Mouse (Mus musculus) intestine, embryonic 15.5 days (tissue): ENCODE measurements at regions not wholly inside any gene's neighbourhood (a gene's known extent, or its start where the extent isn't known, plus 50 kb on each side); places are given as distances from the start of the nearest gene placed in this dataset.
A peak's percentile ranks its signal among the peaks of the same experiment; 100 is the strongest.

Experiments
- ATAC-seq: fragments of 200-750 bp; cut with Nextera tagmentation; 2 replicates; pipeline ENCODE4 v1.8.0; 2017; ENCODE audit warnings: moderate TSS enrichment, moderate library complexity
- H3K27ac ChIP-seq: fragments of 300-500 bp; sonication (generic); 2 replicates; pipeline ENCODE4 v1.5.1; 2015; ENCODE audit warnings: mild to moderate bottlenecking, inconsistent platforms
- H3K27me3 ChIP-seq: fragments of 300-500 bp; sonication (generic); replicated peaks from 2 replicates; pipeline ENCODE4 v1.6.1; 2015; ENCODE audit warnings: inconsistent platforms
- H3K36me3 ChIP-seq: fragments of 300-500 bp; sonication (generic); 2 replicates; pipeline ENCODE4 v1.6.1; 2015; ENCODE audit warnings: inconsistent platforms
- H3K4me1 ChIP-seq: fragments of 300-500 bp; sonication (generic); replicated peaks from 2 replicates; pipeline ENCODE4 v1.6.1; 2015; ENCODE audit warnings: inconsistent platforms
- H3K4me2 ChIP-seq: fragments of 300-500 bp; sonication (generic); replicated peaks from 2 replicates; pipeline ENCODE4 v1.6.1; 2015; ENCODE audit warnings: mild to moderate bottlenecking, inconsistent platforms
- H3K4me3 ChIP-seq: fragments of 300-500 bp; sonication (generic); replicated peaks from 2 replicates; pipeline ENCODE4 v1.5.1; 2015; ENCODE audit warnings: inconsistent platforms
- H3K9ac ChIP-seq: fragments of 300-500 bp; sonication (generic); 2 replicates; pipeline ENCODE4 v1.6.1; 2015; ENCODE audit warnings: inconsistent platforms
- H3K9me3 ChIP-seq: fragments of 300-500 bp; sonication (generic); 2 replicates; pipeline ENCODE4 v1.6.1; 2016; ENCODE audit warnings: inconsistent platforms
- WGBS: fragments of 180-500 bp; shearing (Covaris S2); methylation state at CpG from one replicate; pipeline ENCODE4 v1.1.7; 2015; 5-methylcytosine and 5-hydroxymethylcytosine counted together

GRCm38 (mm10) chr3:27815201-27815695 is 80.9 kb downstream of the Tmem212 start:
- Histone ChIP-seq H3K9ac (no peak overlapping the region), H3K36me3 (no peaks in the 10 kb centered on the region), H3K27ac (no peak overlapping the region), H3K4me1 (no peaks in the 10 kb centered on the region), H3K4me2 (no peak overlapping the region), H3K9me3 (no peaks in the 10 kb centered on the region), H3K27me3 (no peaks in the 10 kb centered on the region), H3K4me3 (no peak overlapping the region)
- WGBS = 93% methylated on average over 6 of the region's 6 CpGs
- ATAC-seq = no peak

DNA sequence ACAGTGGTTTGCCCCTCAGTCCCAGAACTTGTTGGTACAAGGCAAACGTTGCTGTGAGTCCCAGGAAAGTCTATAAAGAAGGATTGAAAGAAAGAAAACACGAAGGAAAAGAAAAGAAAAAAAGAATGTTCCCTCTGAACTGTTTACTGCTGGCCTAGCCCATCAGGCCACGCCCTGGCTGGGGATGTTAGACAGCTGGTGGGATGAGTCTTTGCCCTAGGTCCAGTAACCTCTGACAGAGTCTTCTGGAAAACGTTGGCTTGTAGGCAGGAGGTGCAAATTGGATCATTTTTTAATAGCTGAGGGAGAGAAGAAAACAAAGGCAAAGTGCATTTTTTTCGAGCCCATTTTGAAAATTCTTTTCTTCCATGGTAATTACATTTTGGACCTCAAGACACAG is 91.9 kb downstream of the Tmem212 start:
- Histone ChIP-seq H3K27ac (no peak overlapping the region), H3K4me1 (no peaks in the 10 kb centered on the region), H3K36me3 (no peaks in the 10 kb centered on the region), H3K9ac (no peak overlapping the region), H3K27me3 (no peaks in the 10 kb centered on the region), H3K9me3 (no peaks in the 10 kb centered on the region), H3K4me2 (no peak overlapping the region), H3K4me3 (no peak overlapping the region)
- WGBS = 61% methylated on average over 5 of the region's 5 CpGs
- ATAC-seq = no peak

GRCm38 (mm10) chr3:27791633-27791951 is 80.5 kb upstream of the Fndc3b start:
- H3K4me1 ChIP-seq = no peaks in the 10 kb centered on the region
- 75% methylated on average over 3 of the region's 3 CpGs for WGBS
- no peak overlapping the region for H3K4me2 ChIP-seq
- H3K27me3 ChIP-seq = no peaks in the 10 kb centered on the region
- H3K36me3 ChIP-seq = no peaks in the 10 kb centered on the region
- no peaks in the 10 kb centered on the region for H3K9me3 ChIP-seq
- no peak overlapping the region for H3K9ac ChIP-seq
- no peak overlapping the region for H3K4me3 ChIP-seq
- ATAC-seq = no peak
- no peak overlapping the region for H3K27ac ChIP-seq

DNA sequence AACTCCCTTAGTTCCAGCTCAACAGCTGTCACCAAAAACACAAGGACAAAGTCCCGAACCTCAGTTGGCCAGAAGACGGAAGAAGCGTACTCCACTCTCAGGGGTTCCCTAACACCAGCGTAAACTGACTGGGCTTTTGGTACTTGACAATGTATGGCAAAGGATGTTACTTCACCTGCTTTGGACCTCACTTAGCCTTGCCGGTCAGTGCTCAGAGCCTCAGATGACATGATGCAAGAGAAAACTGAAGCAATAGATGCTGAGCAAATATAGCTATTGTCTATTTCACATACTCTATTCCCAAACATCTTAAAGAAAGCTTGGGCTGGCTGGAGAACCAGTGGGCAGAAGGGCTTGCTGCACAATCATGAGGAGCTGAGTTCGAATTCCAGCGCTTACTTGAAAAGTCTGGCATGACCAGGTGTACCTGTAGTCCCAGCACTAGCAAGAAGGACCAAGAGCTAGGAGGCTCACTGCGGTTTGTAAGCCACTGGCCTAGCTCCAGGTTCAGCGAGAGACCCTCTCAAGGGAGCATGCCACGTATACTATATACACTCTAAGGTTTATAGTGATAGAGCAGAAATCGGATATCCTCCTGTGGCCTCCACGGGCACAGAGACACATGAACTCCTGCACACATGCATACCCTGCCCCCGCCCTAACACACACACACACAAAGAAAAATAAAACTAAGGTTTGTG is 80.0 kb upstream of the Fndc3b start:
- ATAC-seq = no peak
- 87% methylated on average over 13 of the region's 13 CpGs for WGBS
- Histone ChIP-seq H3K27me3 (no peaks in the 10 kb centered on the region), H3K4me1 (no peaks in the 10 kb centered on the region), H3K4me2 (no peak overlapping the region), H3K27ac (no peak overlapping the region), H3K9me3 (no peaks in the 10 kb centered on the region), H3K4me3 (no peak overlapping the region), H3K9ac (no peak overlapping the region), H3K36me3 (no peaks in the 10 kb centered on the region)

GRCm38 (mm10) chr3:27783926-27784325 is 72.8 kb upstream of the Fndc3b start:
- Histone ChIP-seq H3K4me2 (no peak overlapping the region), H3K4me3 (no peak overlapping the region), H3K36me3 (no peaks in the 10 kb centered on the region), H3K9me3 (no peaks in the 10 kb centered on the region), H3K9ac (no peak overlapping the region), H3K27me3 (no peaks in the 10 kb centered on the region), H3K4me1 (0 out of 2 replicates have a peak, but pooled peaks cover 4% of the 10 kb centered on the region), H3K27ac (no peak overlapping the region)
- WGBS = 74% methylated on average over 2 of the region's 2 CpGs
- no peak for ATAC-seq

- Histone ChIP-seq H3K9me3 (no peaks in the 10 kb centered on the region), H3K4me3 (no peak overlapping the region), H3K9ac (no peak overlapping the region), H3K4me1 (0 out of 2 replicates have a peak, but pooled peaks cover 4% of the 10 kb centered on the region), H3K36me3 (no peaks in the 10 kb centered on the region), H3K27me3 (no peaks in the 10 kb centered on the region), H3K4me2 (no peak overlapping the region), H3K27ac (no peak overlapping the region)
- ATAC-seq = no peak
- WGBS = 75% methylated on average over 4 of the region's 4 CpGs
These were observed 72.4 kb upstream of the Fndc3b start for GRCm38 (mm10) chr3:27783476-27783875.

- Histone ChIP-seq H3K4me2 (peak overlapping the region; percentile 37), H3K4me3 (no peak overlapping the region), H3K9me3 (no peaks in the 10 kb centered on the region), H3K4me1 (0 out of 2 replicates have a peak, but pooled peaks cover 4% of the 10 kb centered on the region), H3K36me3 (no peaks in the 10 kb centered on the region), H3K27ac (no peak overlapping the region), H3K27me3 (no peaks in the 10 kb centered on the region), H3K9ac (0 out of 2 replicates have a peak overlapping the region, but pooled peaks have one; percentile 3)
- 32% methylated on average over 19 of the region's 19 CpGs for WGBS
- peak; percentile 45 for ATAC-seq
These were observed 71.1 kb upstream of the Fndc3b start for GRCm38 (mm10) chr3:27782056-27782765.

DNA sequence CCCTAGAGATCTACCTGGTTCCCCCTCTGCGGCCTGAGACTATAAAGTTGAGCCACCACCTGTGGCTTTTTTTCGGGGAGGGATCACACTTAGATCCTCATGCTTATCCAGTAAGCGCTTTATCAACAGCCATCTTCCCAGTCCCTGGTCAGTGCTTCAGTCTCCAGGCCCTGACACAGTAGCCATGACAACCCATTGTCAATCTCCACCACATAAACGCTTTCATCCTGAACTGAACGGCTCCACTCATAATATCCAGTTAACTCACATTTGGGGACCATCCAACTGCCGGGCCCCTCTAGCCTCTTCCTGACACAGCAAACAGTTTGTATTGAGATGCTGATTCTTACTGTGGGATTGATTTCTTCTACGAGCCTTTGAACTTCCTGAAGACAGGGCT is 68.8 kb upstream of the Fndc3b start:
- Histone ChIP-seq H3K9ac (no peak overlapping the region), H3K27ac (no peak overlapping the region), H3K36me3 (no peaks in the 10 kb centered on the region), H3K4me3 (no peak overlapping the region), H3K9me3 (no peaks in the 10 kb centered on the region), H3K27me3 (no peaks in the 10 kb centered on the region), H3K4me2 (no peak overlapping the region), H3K4me1 (0 out of 2 replicates have a peak, but pooled peaks cover 4% of the 10 kb centered on the region)
- 57% methylated on average over 7 of the region's 7 CpGs for WGBS
- ATAC-seq = no peak

DNA sequence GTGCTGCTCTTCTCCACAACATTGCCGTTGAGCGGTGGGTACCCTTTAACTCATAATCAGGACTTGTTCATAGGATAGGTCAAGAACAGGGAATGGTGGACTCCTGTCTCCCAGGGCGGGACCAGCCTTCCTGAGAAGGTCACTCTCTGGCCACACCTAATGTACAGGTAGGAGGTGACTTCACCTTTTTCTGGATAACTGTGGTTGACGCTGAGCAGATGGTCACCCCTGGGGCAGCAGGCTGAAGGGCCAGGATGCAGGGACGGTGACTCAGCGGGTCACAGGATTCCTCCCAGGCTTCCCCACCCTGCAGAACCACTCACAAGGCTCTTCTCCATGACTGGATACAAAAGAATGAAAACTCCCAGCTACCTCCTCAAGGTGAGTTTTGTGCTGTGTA is 66.6 kb upstream of the Fndc3b start:
- H3K36me3 ChIP-seq = no peaks in the 10 kb centered on the region
- no peak overlapping the region for H3K27ac ChIP-seq
- no peaks in the 10 kb centered on the region for H3K9me3 ChIP-seq
- H3K4me1 ChIP-seq = 0 out of 2 replicates have a peak, but pooled peaks cover 4% of the 10 kb centered on the region
- WGBS = 86% methylated on average over 6 of the region's 6 CpGs
- ATAC-seq = no peak
- H3K4me2 ChIP-seq = no peak overlapping the region
- no peaks in the 10 kb centered on the region for H3K27me3 ChIP-seq
- H3K9ac ChIP-seq = no peak overlapping the region
- H3K4me3 ChIP-seq = no peak overlapping the region

- H3K4me1 ChIP-seq = no peaks in the 10 kb centered on the region
- WGBS = 88% methylated on average over 3 of the region's 3 CpGs
- ATAC-seq = no peak
- H3K36me3 ChIP-seq = no peaks in the 10 kb centered on the region
- H3K4me3 ChIP-seq = no peak overlapping the region
- no peaks in the 10 kb centered on the region for H3K9me3 ChIP-seq
- H3K27ac ChIP-seq = no peak overlapping the region
- H3K9ac ChIP-seq = no peak overlapping the region
- H3K27me3 ChIP-seq = no peaks in the 10 kb centered on the region
- no peak overlapping the region for H3K4me2 ChIP-seq
These were observed 62.1 kb upstream of the Fndc3b start for GRCm38 (mm10) chr3:27773176-27773575.

DNA sequence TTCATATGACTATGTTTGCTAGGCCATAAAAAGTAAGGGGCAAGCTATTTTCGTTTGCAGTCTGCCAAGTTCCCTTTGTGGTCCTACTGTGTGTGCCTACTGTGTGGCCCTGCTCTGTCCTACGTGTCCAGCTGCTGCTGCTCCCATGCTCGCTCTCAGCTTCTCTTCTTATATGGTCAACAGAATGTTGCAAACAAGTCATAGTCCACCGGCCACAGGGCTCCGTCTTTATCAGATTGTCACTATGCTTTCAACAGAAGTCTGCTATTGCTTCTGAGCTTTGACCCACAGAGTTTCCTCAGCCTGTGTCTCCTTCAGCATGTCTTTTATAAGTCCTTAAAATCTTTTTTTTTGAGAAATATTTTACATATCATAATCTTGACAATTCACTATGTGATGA is 58.3 kb upstream of the Fndc3b start:
- no peaks in the 10 kb centered on the region for H3K27me3 ChIP-seq
- H3K4me3 ChIP-seq = no peak overlapping the region
- no peak overlapping the region for H3K4me2 ChIP-seq
- WGBS = 82% methylated on average over 5 of the region's 5 CpGs
- no peaks in the 10 kb centered on the region for H3K9me3 ChIP-seq
- H3K27ac ChIP-seq = no peak overlapping the region
- H3K4me1 ChIP-seq = peaks cover 4% of the 10 kb centered on the region
- no peak overlapping the region for H3K9ac ChIP-seq
- no peaks in the 10 kb centered on the region for H3K36me3 ChIP-seq
- peak; percentile 28; the same call in 1 of the 2 replicates for ATAC-seq

DNA sequence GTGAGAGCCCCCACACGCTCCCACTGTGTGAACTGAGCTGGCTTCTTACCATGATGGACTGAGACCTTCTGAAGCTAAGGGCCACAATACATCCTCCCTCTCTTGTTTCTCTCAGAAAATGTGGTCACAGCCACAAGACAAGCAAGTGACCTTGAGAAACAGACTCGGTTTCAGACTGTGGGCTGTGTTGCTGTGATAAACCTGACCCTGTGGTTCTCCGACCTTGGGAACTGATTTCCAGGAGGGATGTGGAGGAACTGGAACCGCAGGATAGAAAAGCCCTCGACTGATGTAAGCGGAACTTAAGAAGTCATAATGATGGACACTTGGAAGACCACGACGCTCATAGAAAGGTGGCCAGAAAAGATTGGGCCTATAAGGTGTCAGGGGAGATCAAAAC is 56.1 kb upstream of the Fndc3b start:
- WGBS = 65% methylated on average over 8 of the region's 8 CpGs
- Histone ChIP-seq H3K27ac (no peak overlapping the region), H3K4me2 (no peak overlapping the region), H3K9ac (no peak overlapping the region), H3K4me3 (no peak overlapping the region), H3K27me3 (no peaks in the 10 kb centered on the region), H3K36me3 (no peaks in the 10 kb centered on the region), H3K9me3 (no peaks in the 10 kb centered on the region), H3K4me1 (peaks cover 4% of the 10 kb centered on the region)
- no peak for ATAC-seq

DNA sequence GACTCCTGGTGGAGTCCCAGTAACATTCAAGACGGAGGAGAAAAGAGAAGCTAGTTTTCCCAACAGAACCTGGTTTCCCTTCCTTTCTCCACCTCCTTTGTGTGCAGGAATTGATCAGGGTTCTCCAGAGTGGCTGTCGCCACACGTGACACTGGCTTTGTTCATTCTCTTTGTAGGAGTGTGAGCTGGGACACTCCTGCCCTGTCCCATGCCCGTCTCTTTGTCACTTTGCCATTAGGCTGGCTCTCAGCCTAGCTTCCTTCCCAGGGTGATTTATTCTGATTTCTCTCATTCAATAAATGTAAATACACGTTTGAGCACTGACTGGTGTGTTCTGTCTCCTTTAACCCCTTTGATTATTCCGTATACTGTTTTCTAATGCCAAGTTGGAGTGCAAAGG is 55.3 kb upstream of the Fndc3b start:
- Histone ChIP-seq H3K27me3 (no peaks in the 10 kb centered on the region), H3K4me2 (no peak overlapping the region), H3K9ac (no peak overlapping the region), H3K9me3 (no peaks in the 10 kb centered on the region), H3K4me1 (peaks cover 4% of the 10 kb centered on the region), H3K36me3 (no peaks in the 10 kb centered on the region), H3K27ac (no peak overlapping the region), H3K4me3 (no peak overlapping the region)
- ATAC-seq = no peak
- 63% methylated on average over 6 of the region's 6 CpGs for WGBS
